Mouse (Mus musculus): ENCODE results near the gene Lin54.

Gene Lin54

DNA sequence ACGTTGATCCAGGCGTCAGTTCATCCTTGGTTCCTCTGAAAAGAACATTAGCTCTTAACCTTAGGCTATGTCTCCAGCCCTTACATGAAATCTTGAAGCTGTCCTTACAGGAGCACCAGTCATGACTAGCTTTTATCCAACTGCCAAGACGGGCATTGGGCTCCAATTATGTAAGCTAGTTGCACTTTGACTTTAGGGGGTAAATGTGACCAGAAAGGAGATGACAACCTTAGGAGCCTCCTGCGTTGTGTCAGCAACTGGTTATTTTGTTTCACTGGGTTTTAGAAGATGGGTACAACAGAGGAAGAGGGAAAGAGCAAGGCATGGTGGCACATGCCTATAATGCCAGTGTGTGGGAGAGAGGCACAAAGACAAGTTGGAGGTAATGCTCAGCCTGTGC lies 81.6 kb downstream of the Lin54 start:
- no peak for DNase-seq (ENCODE audit: low spot score)

DNA sequence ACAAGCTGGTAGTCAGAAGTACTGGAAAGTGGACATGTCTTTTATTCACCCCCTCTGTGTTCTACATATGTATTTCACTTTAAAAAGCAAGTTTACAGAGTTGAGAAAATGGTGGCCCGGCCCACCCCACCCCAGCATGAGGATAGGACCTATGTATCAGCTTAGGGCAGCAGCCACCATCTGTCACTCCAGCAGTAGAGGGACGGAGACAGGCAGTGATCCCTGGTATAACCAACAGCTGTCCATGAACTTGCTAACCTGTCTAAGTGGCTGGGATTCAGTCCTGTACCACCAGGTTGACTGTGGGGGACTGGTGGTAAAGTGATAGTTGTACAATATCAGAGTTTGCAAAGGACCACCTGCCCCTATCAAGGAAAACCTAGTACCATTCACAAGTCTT lies 82.4 kb downstream of the Lin54 start:
- DNase-seq (ENCODE audit: low spot score): no peak

DNA sequence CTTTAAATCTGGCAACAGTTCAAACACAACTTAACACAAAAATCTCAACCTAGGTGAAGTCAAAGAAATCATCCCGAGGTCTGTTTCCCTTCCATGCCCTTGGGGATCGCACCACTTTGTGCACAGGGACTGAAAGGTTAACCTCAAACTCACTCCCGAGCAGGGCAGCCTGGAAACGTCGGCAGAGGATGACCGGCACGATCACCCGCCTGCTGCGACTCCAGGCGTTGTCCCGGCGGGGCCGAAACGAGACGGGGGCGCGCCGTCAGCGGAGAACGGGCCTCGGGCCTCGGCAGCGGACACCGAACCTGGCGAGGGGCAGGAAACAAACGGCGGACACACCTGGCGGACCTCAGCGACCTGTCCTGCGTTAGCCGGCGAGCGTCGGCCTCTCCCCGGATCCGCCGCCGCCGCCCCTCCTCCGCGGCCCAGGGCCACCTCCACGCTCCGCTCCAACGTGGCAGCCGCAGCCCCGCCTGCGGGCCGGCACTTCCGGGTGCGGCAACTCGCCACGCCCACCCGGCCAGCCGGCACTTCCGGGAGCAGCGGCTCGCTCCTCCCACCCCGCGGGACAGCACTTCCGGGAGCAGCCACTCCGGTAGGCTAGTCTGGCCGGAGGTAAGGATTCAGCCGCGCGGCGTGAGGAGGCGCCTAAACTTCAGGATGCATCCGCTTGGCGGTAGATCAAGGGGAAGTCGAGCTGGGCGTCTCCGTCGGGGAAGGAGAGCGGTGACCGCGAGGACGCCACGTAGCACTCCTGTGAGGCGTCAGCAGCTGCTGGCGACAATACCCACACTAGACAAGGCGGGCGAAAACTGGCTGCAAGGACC lies 84.5 kb downstream of the Lin54 start, which contains the start of gene Sec31a:
Gene Sec31a, minus strand, starts transcription at position 474 of the 830 bp plus-strand sequence.
- DNase-seq (ENCODE audit: low spot score): peak; percentile 95

DNA sequence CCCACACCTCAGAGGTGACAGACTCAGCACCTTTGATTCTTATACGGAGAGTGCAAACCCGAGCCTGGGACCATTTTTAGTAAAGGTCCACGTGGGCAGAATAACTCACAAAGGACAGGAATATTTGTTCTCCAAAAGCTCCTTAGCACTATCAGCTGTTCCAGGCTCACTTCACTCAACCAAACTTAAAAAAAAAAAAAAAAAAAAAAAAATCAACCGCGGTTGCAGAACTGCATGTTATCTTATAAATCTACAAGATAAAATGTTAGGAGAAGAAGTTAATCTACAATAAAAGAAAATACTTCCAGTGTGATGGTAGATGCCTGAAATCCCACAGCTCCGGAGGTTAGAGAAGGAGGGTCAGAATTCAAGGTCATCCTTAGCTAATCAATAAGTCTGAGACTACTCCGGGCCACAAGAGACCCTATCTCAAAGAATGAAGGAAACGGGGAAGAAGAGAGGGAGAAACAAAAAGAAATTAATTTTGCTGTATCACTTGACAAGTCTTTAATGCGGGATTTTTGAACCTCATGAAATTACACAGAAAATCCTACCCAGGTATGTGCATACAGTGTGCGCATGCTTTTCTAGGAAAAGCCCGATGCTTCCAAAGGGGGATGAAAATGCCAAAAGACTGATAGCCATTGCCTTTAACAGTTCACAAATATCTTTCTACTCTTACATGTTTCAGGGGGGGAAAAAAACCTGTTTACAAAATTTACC lies 85.8 kb downstream of the Lin54 start:
- DNase-seq (ENCODE audit: low spot score): peak; percentile 3

DNA sequence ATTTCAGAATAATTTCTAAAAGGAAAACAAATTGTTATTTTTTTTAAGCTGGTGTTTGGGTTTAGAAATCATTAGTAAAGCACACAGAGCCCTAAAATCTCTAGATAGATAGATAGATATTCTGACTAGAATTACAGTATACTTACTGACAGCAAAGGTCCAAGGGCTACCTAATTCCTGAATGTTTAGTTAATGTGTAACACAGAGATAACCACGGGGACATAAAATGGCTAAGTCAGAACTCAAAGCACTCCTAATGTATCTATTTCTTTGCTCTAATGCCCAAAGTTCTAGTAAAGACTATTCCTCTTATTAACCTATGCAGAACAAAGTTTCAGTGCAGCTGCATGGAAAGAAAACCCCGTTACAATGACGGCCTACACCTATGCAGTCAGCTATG lies 87.6 kb downstream of the Lin54 start:
- no peak for DNase-seq (ENCODE audit: low spot score)

DNA sequence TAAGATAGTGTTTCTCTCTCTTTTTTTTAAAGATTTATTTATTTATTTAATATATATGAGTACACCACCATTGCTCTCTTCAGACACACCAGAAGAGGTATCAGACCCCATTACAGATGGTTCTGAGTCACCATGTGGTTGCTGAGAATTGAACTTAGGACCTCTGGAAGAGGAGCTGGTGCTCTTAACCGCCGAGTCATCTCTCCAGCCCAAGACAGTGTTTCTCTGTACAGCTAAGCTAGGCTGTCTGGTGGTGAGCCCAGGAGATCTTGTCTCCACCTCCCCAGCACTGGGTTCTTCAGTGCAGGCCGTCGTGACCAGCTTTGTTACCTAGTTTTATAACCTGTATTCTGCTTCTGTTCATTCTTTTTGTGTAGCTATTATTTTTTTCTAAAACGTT lies 90.2 kb downstream of the Lin54 start:
- DNase-seq (ENCODE audit: low spot score): no peak

DNA sequence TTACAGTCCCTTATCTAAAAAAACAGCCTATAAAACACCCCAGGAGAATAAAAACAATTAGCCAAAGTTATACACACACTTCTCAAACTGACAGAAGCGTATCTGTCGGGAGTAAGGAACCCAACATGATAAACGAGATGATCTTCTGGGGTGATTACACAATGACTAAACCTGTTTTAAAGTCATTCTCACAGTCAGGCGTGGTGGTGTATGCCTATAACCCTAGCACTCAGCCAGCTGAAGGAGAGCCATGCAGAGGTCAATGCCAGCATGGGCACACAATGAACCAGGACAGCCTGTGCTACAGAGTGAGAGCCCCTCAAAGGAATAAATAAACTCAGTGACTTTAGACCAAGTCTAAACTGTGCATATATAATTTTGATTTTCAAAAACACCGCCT lies 92.0 kb downstream of the Lin54 start:
- no peak for DNase-seq (ENCODE audit: low spot score)

DNA sequence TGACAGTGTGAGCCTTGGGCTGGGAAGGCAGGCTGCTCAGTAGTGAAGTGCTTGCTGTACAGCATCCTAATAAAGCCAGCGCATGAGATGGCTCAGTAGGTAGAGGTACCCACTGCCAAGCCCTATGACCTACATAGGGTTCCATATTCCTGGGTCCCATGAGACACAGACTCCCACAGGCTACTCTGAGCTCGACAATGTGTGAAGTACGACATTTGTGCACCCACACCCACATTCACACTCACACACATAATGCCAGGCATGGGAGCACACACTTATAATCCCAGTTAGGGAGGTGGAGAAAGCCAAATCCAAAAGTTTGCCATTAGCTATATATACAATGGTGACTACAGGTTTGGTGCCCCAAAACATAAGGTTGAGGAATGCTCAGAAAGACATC lies 103.7 kb downstream of the Lin54 start:
- DNase-seq (ENCODE audit: low spot score): no peak

DNA sequence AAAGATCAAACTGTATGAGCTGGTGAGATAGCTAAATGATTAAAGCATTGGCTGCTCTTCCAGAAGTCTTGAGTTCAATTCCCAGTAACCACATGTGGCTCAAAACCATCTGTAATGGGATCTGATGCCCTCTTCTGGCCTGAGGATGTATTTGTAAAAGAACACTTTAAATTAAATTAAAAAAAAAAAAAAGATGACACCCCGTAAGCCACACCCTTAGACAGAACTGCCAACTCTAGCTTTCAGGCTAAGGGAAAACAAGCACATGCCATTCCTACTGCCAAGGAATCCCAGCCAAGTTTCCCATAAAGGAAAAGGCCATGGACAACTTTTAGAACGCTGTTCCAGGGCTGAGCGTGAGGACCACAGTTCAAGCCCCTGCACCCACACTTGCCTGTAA lies 106.8 kb downstream of the Lin54 start:
- peak; percentile 5 for DNase-seq (ENCODE audit: low spot score)

DNA sequence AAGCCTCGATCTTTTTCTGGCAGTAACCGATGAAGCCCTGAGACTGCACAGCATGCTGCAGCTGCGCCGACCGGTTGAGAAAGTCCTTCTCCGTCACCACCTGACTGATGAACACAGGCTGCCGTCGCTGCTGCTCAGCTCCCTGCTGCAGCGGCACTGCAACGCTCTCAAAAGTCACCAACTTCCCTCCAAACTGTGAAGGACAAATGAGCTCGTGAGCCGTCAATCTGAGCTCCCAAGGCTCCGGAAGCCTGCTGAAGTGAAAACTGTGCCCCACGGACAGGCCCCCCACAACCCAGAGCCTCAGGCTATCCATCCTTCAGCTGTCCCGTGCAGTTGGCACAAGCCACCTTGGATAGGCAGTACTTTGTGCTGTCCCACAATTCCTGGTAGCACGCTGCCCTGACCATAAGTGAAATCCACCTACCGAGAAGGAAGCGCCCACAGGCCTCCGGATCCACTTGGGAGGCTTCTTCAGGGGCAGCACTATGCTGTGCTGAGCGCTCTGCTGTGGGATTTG lies 107.9 kb downstream of the Lin54 start:
- DNase-seq (ENCODE audit: low spot score): no peak
